Mouse (Mus musculus) c-Kit-positive CD71-negative TER-119-negative erythroid progenitor cells, embryonic 14.5 days (primary cell): ENCODE results near the gene Inha.

Experiments used
- DNase-seq: peaks from one replicate; pipeline ENCODE4 v3.0.0-alpha.2; 2013; ENCODE audit warnings: low read depth

Gene Inha

GRCm38 (mm10) chr1:75490785-75491551 lies 15.9 kb upstream of the Inha start:
- DNase-seq = no peak

GRCm38 (mm10) chr1:75492579-75493170 lies 14.2 kb upstream of the Inha start:
- DNase-seq = no peak

GRCm38 (mm10) chr1:75494878-75495548 lies 11.9 kb upstream of the Inha start:
- no peak for DNase-seq

- DNase-seq = no peak
Observed at GRCm38 (mm10) chr1:75498897-75499296, 8.0 kb upstream of the Inha start.

GRCm38 (mm10) chr1:75499441-75499840 lies 7.4 kb upstream of the Inha start:
- DNase-seq = no peak

GRCm38 (mm10) chr1:75501905-75502304 lies 5.0 kb upstream of the Inha start:
- DNase-seq = no peak

GRCm38 (mm10) chr1:75502945-75503650 lies 3.8 kb upstream of the Inha start:
- DNase-seq = no peak

GRCm38 (mm10) chr1:75503651-75503980 lies 3.3 kb upstream of the Inha start:
- no peak for DNase-seq

GRCm38 (mm10) chr1:75504256-75505045 lies 2.4 kb upstream of the Inha start:
- no peak for DNase-seq

GRCm38 (mm10) chr1:75505159-75505955 lies 1.5 kb upstream of the Inha start:
- no peak for DNase-seq

- DNase-seq = no peak
Observed at GRCm38 (mm10) chr1:75505956-75506831, 683 bp upstream of the Inha start, which contains the start of gene Obsl1. TSS of gene Obsl1 (minus strand) at chr1:75506452.

GRCm38 (mm10) chr1:75509586-75509985 lies 2.7 kb downstream of the Inha start:
- no peak for DNase-seq

- no peak for DNase-seq
Observed at GRCm38 (mm10) chr1:75510154-75510553, 3.3 kb downstream of the Inha start.

GRCm38 (mm10) chr1:75511437-75512210 lies 4.7 kb downstream of the Inha start:
- no peak for DNase-seq

GRCm38 (mm10) chr1:75512550-75512949 lies 5.7 kb downstream of the Inha start:
- no peak for DNase-seq

GRCm38 (mm10) chr1:75516703-75517380 lies 10.0 kb downstream of the Inha start:
- no peak for DNase-seq

- DNase-seq = no peak
Observed at GRCm38 (mm10) chr1:75517984-75518383, 11.1 kb downstream of the Inha start.

- DNase-seq = no peak
Observed at GRCm38 (mm10) chr1:75518427-75518826, 11.6 kb downstream of the Inha start.

- no peak for DNase-seq
Observed at GRCm38 (mm10) chr1:75519576-75519975, 12.7 kb downstream of the Inha start.
